Mouse (Mus musculus): Measurements from ENCODE around the gene Wnt7a.

DNA sequence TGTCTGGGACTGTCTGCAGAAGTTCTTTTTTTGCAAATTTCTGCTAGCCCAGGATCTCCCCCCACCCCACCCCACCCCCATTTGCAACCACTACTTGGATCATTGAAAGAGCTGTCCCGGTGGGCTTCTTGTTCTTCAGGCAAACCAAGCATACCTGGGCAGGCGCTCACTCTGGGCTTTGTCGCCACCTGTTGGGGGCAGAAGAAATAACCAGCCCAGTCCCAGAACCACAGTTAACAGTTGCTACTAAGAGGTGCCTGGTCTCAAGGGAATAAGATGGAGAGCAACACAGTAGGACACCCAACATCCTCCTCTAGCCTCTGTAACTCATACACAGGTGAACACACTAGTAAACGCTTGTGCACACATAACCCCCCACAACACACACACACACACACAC, 3.7 kb upstream of the Wnt7a start:
- TF ChIP-seq CTCF (IDR thresholded peaks at IDR 0.05; ENCODE audit: control insufficient read depth, insufficient read depth, insufficient read length) (peak; percentile 26), MAX (IDR thresholded peaks at IDR 0.05) (no peak)

Measured in C2C12 (cell line).